Mouse (Mus musculus) layer of hippocampus, postnatal 25 days (tissue): ENCODE results near the gene Triml1. TPM values are rescaled to one million over a fixed set of nuclear protein-coding genes. Genes with fewer than 3 reads are reported as not detected.

Experiments
- DNase-seq, 2 experiments: peaks; one replicate each; pipeline ENCODE4 v3.0.0; 2022; ENCODE audit warnings: mixed read lengths in 2 of 2, low spot score in 1 of 2; ENCODE audit errors: extremely low spot score in 1 of 2
- total RNA-seq, 2 experiments: library from RNA; stranded (reverse); gene quantifications; 2 replicates each; pipeline ENCODE4 v1.2.3; 2021

Triml1 gene
- total RNA-seq, result not detected

GRCm38 (mm10) chr8:43141386-43141785 is at the start of gene Triml1:
Gene Triml1, minus strand, starts transcription at chr8:43141486.
- DNase-seq, result no peak

GRCm38 (mm10) chr8:43182281-43182680 is 41.0 kb upstream of the Triml1 start:
- DNase-seq, result no peak

DNA sequence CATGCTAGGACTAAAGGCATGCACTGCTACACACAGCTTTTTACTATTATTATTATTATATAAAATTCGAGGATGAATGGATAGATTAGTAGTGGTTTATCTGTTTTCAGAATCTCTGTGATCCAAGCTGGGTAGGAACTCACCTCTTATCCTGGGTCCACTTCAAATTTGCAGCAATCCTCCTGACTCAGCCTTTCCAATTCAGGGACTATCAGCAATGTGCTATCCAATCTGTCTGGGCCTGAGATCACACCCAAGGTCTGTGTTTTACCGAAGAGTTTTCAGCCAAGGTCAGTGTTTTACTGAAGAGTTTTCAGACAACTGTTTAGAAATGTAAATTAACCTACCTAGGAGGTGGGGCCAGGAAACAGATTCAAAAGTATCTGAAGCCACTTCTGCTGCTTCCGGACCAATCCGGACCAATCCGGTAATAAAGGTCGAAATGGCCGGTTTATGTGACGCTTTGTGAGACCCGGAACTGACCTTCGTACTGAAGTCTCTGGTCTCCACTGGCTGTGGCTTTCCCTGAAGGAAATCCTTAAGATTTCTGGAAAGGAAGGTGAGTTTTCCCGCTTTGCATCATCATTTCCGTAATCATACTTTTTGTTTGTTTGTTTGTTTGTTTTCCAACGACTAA is 38.9 kb upstream of the Triml1 start, which contains the start of gene Triml2:
Gene Triml2 (plus strand): TSS at position 488 of the 637 bp plus-strand sequence.
- no peak for DNase-seq

GRCm38 (mm10) chr8:43179189-43179588 is 37.9 kb upstream of the Triml1 start:
- no peak for DNase-seq

DNA sequence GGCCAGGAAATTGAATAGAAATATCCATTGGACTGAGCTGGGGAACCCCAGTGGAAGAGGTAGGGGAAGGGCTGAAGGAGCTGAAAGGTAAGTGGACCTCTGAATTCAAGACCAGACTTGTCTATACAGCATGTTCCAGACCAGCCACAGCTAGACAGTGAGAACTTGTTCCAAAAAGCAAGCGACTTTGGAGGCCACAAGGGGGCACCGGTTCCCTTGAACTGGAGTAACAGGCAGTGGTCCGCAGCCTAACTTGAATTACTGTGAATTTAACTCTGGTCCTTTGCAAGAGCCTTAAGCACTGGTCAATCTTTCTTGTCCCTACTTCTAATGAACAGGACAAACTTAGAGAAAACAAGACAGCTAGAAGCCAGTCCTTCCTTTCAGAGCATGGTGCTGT is 37.0 kb upstream of the Triml1 start:
- DNase-seq, result no peak

DNA sequence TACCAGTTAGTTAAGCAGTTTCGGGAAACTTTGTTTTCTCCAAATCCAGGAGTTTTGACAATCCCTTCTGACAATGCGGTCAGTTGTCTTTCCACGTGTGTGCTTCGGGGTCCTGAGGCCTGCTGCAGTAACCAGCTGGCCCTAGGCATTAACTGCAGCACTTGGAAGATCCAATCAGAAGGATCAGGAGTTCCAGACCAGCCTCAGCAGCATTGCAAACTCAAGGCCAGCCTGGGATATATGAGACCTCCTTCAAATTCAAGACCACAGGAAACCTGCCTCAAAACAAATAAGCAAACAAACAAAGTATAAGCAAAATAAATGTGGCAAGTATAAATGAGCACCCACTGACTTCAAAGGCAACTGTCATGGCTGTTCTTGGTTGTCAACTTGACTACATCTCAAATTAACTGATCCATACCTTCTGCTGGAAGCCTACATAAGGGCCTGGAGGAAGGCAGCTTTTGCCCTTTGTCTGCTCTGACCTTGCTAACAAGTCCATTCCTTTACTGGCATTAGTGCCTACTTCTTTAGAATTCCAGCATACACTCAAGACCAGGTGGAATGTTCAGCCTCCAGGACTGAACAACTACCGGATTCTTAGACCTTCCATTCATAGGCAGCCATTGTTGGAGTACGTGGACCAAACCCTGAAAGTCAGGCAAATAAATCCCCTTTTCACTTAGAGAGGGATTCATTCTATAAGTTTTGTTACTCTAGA is 35.6 kb upstream of the Triml1 start:
- DNase-seq, result no peak

- no peak for DNase-seq
Observed at GRCm38 (mm10) chr8:43169249-43169755, 28.0 kb upstream of the Triml1 start.

GRCm38 (mm10) chr8:43168083-43168482 is 26.8 kb upstream of the Triml1 start:
- no peak for DNase-seq

DNA sequence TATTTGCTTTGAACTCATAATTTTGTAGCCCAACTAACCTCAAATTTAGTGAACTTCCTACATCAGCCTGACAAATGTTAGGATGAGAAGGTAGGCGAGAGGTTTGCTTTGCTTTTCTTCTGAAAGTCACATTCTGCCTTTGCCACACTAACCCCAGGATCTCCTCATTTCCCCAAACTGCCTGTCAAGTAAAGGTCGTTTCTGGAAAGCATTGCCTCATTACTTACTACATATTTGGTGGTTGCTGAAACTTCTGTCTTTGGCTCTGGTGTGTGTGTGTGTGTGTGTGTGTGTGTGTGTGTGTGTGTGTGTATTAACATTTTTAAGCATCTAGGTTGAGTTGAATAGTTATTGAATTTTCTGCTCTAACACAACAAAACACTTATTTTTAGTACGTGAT is 23.2 kb upstream of the Triml1 start:
- DNase-seq, result no peak

DNA sequence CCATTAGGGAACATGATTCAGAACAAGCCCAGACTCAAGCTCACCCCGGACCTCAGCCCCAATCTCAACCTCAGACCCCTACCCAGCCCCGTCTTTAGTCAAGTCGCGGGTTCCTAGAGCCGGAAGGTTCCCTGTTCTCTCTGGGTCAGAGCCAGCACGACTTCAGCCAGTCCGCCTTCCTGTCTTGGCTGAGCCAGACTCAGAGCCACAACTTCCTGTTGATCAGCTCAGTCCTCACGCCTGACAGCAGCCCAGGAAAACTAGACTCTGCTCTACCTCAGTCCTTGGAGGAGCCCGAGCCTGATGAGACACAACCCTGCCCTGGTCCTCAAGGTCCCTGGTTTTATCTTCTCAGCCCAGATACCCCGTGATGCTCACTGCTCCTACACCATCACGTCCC is 22.0 kb upstream of the Triml1 start:
- DNase-seq, result no peak

GRCm38 (mm10) chr8:43149307-43149706 is 8.0 kb upstream of the Triml1 start:
- DNase-seq, result no peak

- no peak for DNase-seq
Observed at GRCm38 (mm10) chr8:43111205-43111827, 30.0 kb downstream of the Triml1 start.

Other genes starting within 250 kb of the Triml1 start
- not detected for gene Triml2, start 39.1 kb upstream of the Triml1 start, total RNA-seq
- not detected for gene Zfp42, start 165.5 kb upstream of the Triml1 start, total RNA-seq